Mouse (Mus musculus): ENCODE measurements around the gene Lin54. TPM values are rescaled to one million over a fixed set of nuclear protein-coding genes. Genes with fewer than 3 reads are reported as not detected.

Lin54 gene
- polyA plus RNA-seq, 1 experiment from 2014 or later: 5.9 TPM

DNA sequence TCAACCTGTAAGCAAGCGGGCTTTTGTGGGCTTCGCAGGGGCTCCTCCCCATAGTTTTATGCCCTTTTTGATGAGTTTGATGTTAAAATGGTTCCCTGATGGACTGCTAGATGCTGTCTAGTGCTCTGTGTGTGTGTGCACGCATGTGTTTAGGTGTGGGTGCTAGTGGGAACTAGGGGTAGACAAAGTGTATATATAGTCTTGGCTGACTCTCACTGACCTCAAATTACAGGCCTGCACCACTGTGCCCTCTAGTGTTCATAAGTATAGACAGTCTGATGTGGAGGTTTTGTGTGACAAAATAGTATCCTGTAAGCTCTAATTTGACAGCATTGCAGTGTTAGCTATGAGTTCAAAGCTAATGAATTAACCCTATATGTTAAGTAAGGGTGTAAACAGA is 36.2 kb upstream of the Lin54 start:
- WGBS: 80% methylated on average over 3 of the region's 3 CpGs
- Histone ChIP-seq H3K36me3 (ENCODE audit: control insufficient read depth, insufficient read depth, low read length) (peaks cover 6% of the 10 kb centered on the region; the same call in 1 of the 2 replicates), H3K27me3 (ENCODE audit: control insufficient read depth, insufficient read depth, low read length) (no peaks in the 10 kb centered on the region), H3K9ac (ENCODE audit: low read length) (no peak overlapping the region), H3K4me3 (ENCODE audit: low read depth, low read length) (no peak overlapping the region), H3K27ac (replicated peaks) (no peak overlapping the region), H3K4me1 (replicated peaks; ENCODE audit: control insufficient read depth, insufficient read depth) (no peaks in the 10 kb centered on the region), H3K4me2 (replicated peaks; ENCODE audit: low read depth) (no peak overlapping the region), H3K9me3 (ENCODE audit: control insufficient read depth, low read length) (no peaks in the 10 kb centered on the region)
- peak; percentile 88 for TF ChIP-seq CTCF (IDR thresholded peaks at IDR 0.05; ENCODE audit: low read depth)
- TF ChIP-seq EP300 (optimal IDR thresholded peaks at IDR 0.05): no peak
- DNase-seq (ENCODE audit: low spot score): peak; percentile 35
- 0 out of 2 replicates have a peak, but pooled peaks have one; percentile 53 for ATAC-seq (ENCODE audit: low FRiP score, low TSS enrichment)

DNA sequence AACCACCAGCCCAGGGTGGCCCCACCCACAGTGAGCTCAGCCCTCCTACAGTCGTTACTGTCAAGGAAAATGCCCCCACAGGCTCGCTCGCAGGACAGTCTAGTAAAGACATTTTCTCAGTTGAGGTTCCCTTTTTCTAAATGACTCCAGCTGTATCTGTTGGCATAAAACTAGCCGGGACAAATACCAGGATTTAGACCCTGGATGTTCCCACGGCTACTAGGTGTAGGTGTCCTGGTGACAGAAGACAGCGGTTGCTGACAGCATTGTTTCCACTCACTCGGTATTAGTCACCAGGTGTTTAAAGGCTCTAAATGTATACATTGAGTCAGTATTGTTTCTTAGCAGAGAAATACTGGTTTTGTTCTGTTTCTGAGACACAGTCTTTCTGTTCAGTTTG is 35.4 kb upstream of the Lin54 start:
- ATAC-seq (ENCODE audit: low FRiP score, low TSS enrichment) (no peak), DNase-seq (ENCODE audit: low spot score) (no peak)
- TF ChIP-seq EP300 (optimal IDR thresholded peaks at IDR 0.05) (no peak), CTCF (IDR thresholded peaks at IDR 0.05; ENCODE audit: low read depth) (no peak)
- Histone ChIP-seq H3K27me3 (ENCODE audit: control insufficient read depth, insufficient read depth, low read length) (no peaks in the 10 kb centered on the region), H3K9ac (ENCODE audit: low read length) (no peak overlapping the region), H3K9me3 (ENCODE audit: control insufficient read depth, low read length) (no peaks in the 10 kb centered on the region), H3K4me1 (replicated peaks; ENCODE audit: control insufficient read depth, insufficient read depth) (no peaks in the 10 kb centered on the region), H3K27ac (replicated peaks) (no peak overlapping the region), H3K4me2 (replicated peaks; ENCODE audit: low read depth) (no peak overlapping the region), H3K4me3 (ENCODE audit: low read depth, low read length) (no peak overlapping the region), H3K36me3 (ENCODE audit: control insufficient read depth, insufficient read depth, low read length) (peaks cover 10% of the 10 kb centered on the region)
- WGBS: 57% methylated on average over 7 of the region's 7 CpGs

DNA sequence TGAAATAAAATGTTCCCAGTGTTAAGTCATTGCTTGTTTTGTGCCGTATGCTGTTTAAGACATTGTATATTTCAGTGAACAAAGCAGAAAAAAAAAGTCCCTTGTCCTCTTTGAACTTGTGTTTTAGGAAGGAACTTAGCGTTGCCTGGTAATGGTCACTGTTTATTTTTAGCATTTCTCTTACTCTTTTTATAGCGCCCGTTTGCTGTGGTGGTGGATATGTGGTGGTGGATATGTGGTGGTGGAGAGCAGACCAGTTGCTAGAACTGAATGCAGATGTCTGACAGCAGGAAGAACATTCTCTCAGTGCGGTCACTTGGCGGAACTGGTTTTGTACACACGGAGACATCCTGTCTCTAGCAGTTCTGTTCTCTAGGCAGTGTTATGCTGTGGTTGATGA is 25.7 kb upstream of the Lin54 start:
- WGBS: 58% methylated on average over 7 of the region's 7 CpGs
- peaks cover 15% of the 10 kb centered on the region for H3K36me3 ChIP-seq (ENCODE audit: control insufficient read depth, insufficient read depth, low read length)
- H3K9me3 ChIP-seq (ENCODE audit: control insufficient read depth, low read length): no peaks in the 10 kb centered on the region
- no peak overlapping the region for H3K27ac ChIP-seq (replicated peaks)
- DNase-seq (ENCODE audit: low spot score): no peak
- H3K4me1 ChIP-seq (replicated peaks; ENCODE audit: control insufficient read depth, insufficient read depth): no peaks in the 10 kb centered on the region
- ATAC-seq (ENCODE audit: low FRiP score, low TSS enrichment): no peak
- no peak for TF ChIP-seq EP300 (optimal IDR thresholded peaks at IDR 0.05)
- TF ChIP-seq CTCF (IDR thresholded peaks at IDR 0.05; ENCODE audit: low read depth): peak; percentile 14; the same call in 1 of the 2 replicates
- no peak overlapping the region for H3K4me2 ChIP-seq (replicated peaks; ENCODE audit: low read depth)
- no peak overlapping the region for H3K9ac ChIP-seq (ENCODE audit: low read length)
- no peaks in the 10 kb centered on the region for H3K27me3 ChIP-seq (ENCODE audit: control insufficient read depth, insufficient read depth, low read length)
- H3K4me3 ChIP-seq (ENCODE audit: low read depth, low read length): no peak overlapping the region

DNA sequence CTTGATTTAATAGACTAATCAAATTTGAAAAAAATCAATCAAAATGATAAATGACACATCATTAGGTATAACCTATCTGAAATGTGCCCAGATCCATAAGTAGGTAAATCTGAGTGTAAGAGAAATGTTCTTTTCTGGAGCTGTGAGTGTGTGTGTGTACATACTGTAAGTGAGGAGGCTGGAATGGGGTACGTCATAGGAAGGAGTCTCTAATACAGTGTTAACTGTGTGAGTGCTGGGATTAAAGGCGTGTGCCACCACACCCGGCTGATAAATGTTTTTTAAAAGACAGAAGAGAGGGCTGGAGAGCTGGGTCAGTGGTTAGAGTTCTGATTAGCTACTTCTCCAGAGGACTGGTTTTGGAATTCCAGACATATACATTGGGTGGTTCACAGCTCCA is 25.2 kb upstream of the Lin54 start:
- Histone ChIP-seq H3K4me1 (replicated peaks; ENCODE audit: control insufficient read depth, insufficient read depth) (no peaks in the 10 kb centered on the region), H3K36me3 (ENCODE audit: control insufficient read depth, insufficient read depth, low read length) (peaks cover 10% of the 10 kb centered on the region), H3K9ac (ENCODE audit: low read length) (no peak overlapping the region), H3K4me2 (replicated peaks; ENCODE audit: low read depth) (no peak overlapping the region), H3K4me3 (ENCODE audit: low read depth, low read length) (no peak overlapping the region), H3K9me3 (ENCODE audit: control insufficient read depth, low read length) (no peaks in the 10 kb centered on the region), H3K27ac (replicated peaks) (no peak overlapping the region), H3K27me3 (ENCODE audit: control insufficient read depth, insufficient read depth, low read length) (no peaks in the 10 kb centered on the region)
- TF ChIP-seq CTCF (IDR thresholded peaks at IDR 0.05; ENCODE audit: low read depth) (no peak), EP300 (optimal IDR thresholded peaks at IDR 0.05) (no peak)
- DNase-seq (ENCODE audit: low spot score) (no peak), ATAC-seq (ENCODE audit: low FRiP score, low TSS enrichment) (peak; percentile 91)
- WGBS: 45% methylated on average over 3 of the region's 3 CpGs

DNA sequence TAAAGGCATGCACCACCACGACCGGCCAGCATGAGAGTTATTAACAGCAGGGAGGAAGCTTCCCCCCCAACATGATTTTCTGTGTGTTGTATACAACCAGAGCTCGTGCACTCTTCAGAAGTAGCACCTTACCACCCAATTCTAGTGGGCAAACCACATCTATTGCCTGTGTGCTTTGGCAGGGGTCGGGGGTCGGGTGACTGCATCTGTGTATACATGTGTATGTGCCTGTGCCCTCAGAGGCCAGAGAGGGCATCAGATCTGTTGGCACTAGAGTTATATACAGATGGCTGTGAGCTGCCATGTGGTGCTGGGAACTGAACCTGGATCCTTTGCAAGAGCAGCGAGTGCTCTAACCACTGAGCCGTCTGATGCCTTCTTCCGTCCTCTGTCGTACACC is 24.5 kb upstream of the Lin54 start:
- Histone ChIP-seq H3K27me3 (ENCODE audit: control insufficient read depth, insufficient read depth, low read length) (no peaks in the 10 kb centered on the region), H3K27ac (replicated peaks) (no peak overlapping the region), H3K4me1 (replicated peaks; ENCODE audit: control insufficient read depth, insufficient read depth) (no peaks in the 10 kb centered on the region), H3K9me3 (ENCODE audit: control insufficient read depth, low read length) (no peaks in the 10 kb centered on the region), H3K4me2 (replicated peaks; ENCODE audit: low read depth) (no peak overlapping the region), H3K9ac (ENCODE audit: low read length) (no peak overlapping the region), H3K36me3 (ENCODE audit: control insufficient read depth, insufficient read depth, low read length) (peaks cover 3% of the 10 kb centered on the region), H3K4me3 (ENCODE audit: low read depth, low read length) (no peak overlapping the region)
- ATAC-seq (ENCODE audit: low FRiP score, low TSS enrichment): no peak
- DNase-seq (ENCODE audit: low spot score): no peak
- no peak for TF ChIP-seq CTCF (IDR thresholded peaks at IDR 0.05; ENCODE audit: low read depth)
- TF ChIP-seq EP300 (optimal IDR thresholded peaks at IDR 0.05): no peak
- 93% methylated on average over 9 of the region's 9 CpGs for WGBS

DNA sequence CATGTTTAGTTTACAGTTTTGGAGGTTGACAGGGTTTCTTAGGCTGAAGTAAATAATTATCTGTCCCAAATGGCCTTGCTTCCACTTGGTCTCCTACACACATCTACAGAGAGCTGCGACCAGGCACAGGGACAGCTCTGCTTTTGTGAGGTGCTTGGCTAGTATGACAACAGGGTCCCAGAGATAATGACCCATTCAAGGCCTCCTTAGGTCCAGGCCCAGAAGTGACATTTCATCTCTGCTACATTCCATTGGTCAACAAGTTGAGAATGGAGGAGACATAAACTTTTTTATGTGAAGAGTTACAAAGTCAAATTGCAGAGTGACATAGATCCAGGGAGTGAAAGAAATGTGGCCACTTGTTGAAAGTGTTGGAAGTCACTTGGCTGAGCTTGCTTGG is 22.9 kb upstream of the Lin54 start:
- no peak for DNase-seq (ENCODE audit: low spot score)
- TF ChIP-seq CTCF (IDR thresholded peaks at IDR 0.05; ENCODE audit: low read depth) (no peak), EP300 (optimal IDR thresholded peaks at IDR 0.05) (no peak)
- Histone ChIP-seq H3K9ac (ENCODE audit: low read length) (no peak overlapping the region), H3K27ac (replicated peaks) (no peak overlapping the region), H3K4me1 (replicated peaks; ENCODE audit: control insufficient read depth, insufficient read depth) (0 out of 2 replicates have a peak, but pooled peaks cover 3% of the 10 kb centered on the region), H3K27me3 (ENCODE audit: control insufficient read depth, insufficient read depth, low read length) (no peaks in the 10 kb centered on the region), H3K36me3 (ENCODE audit: control insufficient read depth, insufficient read depth, low read length) (0 out of 2 replicates have a peak, but pooled peaks cover under 1% of the 10 kb centered on the region), H3K4me3 (ENCODE audit: low read depth, low read length) (no peak overlapping the region), H3K4me2 (replicated peaks; ENCODE audit: low read depth) (no peak overlapping the region), H3K9me3 (ENCODE audit: control insufficient read depth, low read length) (no peaks in the 10 kb centered on the region)
- ATAC-seq (ENCODE audit: low FRiP score, low TSS enrichment): no peak
- 96% methylated on average over 1 of the region's 1 CpGs for WGBS
